Mouse (Mus musculus) kidney, adult 18-20 months (tissue): ENCODE data around the gene Rbm25.

Experiments
- DNase-seq: peaks from one replicate; pipeline ENCODE4 v3.0.0; 2021

Rbm25 gene

DNA sequence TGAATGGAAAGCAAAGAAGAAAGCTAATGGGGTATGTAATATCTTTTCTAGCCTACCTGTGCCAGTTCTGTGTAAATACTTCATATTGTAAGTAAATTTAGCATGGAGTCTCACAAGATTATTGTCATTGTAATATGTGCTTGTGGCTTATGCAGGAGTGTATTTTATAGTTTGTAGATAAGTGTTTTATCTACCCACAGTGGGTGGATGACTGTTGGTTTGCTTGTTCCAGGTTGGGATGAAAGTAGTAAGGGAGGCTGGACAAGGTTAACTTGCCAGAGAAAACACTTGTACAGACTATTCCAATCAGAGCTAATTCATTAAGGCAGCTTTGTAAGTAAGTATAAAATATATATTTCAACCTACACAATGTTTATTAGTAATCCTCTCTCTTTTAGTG is 20.4 kb downstream of the Rbm25 start:
- DNase-seq: no peak

DNA sequence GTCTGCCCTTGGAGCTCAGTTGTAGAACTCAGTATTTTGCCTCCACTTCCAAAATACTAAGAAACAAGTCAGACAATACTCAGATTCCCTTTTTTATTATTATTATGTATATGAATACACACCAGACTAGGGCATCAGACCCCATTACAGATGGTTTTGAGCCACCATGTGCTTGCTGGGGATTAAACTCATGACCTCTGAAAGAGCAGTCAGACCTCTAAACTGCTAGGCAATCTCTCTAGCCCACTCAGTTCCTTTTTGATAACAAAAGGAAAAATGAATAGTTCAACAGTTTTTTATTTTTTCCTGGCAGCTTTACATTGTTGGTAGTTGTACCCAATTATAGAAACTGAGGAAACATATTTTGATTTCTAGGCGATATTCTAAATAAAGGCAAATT is 54.4 kb downstream of the Rbm25 start:
- no peak for DNase-seq

GRCm38 (mm10) chr12:83686575-83687350 is 55.7 kb downstream of the Rbm25 start:
- no peak for DNase-seq

DNA sequence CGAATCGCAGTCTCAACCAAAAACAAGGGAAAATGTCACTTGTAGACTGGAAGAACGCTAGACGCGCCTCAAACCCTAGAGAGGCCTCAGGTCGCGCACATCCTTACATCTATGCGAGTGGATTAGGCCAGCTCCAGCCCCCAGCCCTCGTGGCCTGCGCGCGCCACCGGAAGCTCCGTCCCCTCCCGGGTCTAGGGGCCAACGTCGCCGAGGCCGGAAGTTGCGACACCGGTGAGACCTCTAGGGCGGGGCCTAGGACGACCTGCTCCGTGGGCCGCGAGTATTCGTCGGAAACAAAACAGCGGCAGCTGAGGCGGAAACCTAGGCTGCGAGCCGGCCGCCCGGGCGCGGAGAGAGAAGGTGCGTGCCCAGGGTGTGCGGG is 56.9 kb downstream of the Rbm25 start, which contains the start of gene Psen1:
Gene Psen1, plus strand, starts transcription at position 219 of the 382 bp plus-strand sequence.
- peak; percentile 93 for DNase-seq

GRCm38 (mm10) chr12:83688316-83689086 is 57.5 kb downstream of the Rbm25 start:
- no peak for DNase-seq

DNA sequence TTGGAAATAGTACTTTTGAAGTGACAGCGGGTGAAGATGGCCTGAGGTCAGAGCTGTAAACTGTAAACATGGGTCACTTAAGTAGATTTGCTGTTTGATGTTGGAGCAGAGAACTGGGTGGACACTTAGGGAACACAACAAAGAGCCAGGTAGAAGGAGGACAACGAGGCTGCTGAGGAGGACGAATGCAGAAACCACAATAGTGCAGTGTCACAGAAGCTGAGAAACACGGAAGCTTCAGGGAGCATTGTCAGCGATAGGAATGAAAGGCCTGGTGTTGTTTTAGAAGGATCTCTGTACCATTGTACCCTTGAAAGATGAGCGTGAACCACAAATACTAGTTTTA is 58.0 kb downstream of the Rbm25 start:
- DNase-seq: no peak

DNA sequence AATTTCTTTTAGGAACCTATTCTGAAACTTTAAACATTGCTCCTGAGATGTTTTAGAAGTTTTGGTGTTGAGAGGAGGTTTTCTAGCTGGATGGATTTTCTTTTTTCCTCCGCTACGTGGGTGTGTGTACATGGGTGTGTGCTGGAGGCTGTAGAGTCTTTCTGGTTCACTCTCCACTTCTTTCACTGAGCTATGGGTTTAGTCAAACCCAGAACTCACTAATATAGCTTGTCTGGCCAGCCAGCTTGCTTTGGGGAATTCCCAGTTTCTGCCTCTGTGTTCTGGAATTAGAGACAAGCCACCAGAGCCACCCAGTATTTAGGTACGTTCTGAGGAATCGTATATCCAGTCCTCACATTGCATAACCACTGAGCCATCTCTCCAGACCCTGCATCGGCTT is 63.0 kb downstream of the Rbm25 start:
- no peak for DNase-seq

DNA sequence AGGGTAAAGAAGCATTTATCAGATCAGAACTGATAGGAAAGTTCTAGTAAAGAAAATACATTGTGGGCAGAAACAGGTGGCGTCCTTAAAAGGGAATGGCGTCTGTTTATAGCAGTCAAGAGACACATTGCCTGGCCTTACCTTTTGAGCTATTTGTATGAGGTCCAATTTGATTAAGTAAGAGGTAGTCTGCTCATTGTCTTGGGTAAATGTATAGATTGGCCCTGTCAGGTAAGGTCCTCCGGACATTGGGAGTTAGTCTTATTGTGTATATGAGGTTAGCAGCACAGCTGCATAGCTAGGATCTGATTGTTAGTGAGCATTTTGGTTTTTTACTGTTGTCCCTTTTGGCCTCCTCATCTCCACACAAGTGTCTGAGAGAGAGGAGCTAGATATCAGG is 63.6 kb downstream of the Rbm25 start:
- no peak for DNase-seq

- DNase-seq: no peak
These were observed 67.6 kb downstream of the Rbm25 start for GRCm38 (mm10) chr12:83698637-83699036.

GRCm38 (mm10) chr12:83701608-83702007 is 70.6 kb downstream of the Rbm25 start:
- no peak for DNase-seq

DNA sequence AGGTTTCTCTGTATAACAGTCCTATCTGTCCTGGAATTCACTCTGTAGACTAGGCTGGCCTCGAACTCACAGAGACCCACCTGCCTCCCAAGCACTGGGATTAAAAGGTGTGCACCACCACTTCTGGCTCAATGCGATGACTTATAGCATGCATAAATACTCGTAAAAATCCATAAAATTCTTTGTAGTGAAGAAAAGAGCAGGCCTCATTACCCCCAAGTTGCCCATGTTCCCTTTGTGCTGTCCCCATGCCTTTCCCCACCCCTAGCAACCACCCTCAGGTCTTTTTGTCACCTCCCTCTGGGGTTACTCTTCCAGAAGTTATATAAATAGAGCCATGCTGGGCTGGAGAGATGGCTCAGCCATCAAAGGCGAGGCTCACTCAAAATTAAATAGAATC is 71.8 kb downstream of the Rbm25 start:
- DNase-seq: no peak

GRCm38 (mm10) chr12:83706951-83707350 is 75.9 kb downstream of the Rbm25 start:
- DNase-seq: no peak

DNA sequence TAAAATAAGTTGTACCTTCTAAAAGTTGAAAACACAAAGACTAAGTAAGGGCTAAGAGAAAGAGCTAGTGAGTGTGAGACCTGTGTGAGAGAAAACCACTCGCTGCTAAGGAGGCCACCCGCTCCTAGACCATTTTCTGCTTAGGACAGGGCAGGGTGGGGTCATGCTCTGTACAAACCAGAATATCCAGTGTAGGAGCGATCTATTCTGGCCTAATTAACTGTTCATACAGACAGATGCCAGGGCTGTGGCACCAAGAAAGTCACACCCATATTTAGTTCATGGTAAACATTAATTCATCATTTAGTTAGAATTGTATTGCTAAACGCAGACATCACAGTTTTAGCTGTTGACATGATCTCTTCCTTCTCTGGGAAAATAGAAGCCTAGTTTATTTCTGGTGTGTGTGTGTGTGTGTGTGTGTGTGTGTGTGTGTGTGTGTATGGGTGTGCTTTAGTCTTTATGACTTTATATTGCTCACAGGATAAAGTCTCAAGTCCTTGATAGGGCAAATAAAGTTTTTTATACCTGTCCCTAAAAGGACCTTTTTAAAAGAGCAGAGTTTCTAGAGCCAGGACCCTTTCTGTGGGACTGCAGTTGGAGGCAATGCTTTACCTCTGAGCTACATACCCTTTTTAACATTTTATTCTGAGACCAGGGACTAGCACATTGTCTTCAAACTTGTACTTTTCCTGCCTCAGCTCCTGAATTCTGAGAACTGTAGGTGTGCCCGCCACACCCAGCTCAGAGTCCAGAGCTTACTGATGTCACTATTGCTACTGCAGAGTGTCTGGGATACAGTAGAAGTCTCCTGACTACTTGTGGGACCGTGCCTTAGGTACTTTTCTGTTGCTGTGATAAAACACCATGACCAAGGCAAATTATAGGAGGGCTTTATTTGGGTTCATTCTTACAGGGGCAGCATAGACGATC is 77.4 kb downstream of the Rbm25 start:
- no peak for DNase-seq

- DNase-seq: no peak
These were observed 78.9 kb downstream of the Rbm25 start for GRCm38 (mm10) chr12:83709934-83710333.

DNA sequence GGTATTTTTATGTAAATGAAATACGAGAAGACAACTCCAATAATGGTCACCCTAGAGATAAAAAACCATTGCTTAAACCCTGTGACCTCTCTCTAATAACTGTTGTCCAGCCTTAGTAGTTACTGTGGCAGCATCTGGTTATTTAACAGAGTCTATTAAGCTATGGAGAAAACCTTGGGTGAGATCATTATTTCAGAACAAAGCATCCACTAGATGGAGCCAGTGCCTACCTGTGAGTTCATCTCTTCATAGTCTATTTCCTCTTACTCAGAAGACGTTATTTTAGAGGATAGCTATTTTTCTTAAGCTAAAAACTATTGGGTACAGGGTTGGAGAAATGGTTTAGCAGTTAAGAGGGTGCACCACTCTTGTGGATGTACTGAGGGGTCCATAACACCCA is 82.7 kb downstream of the Rbm25 start:
- no peak for DNase-seq

GRCm38 (mm10) chr12:83716416-83717184 is 85.6 kb downstream of the Rbm25 start:
- no peak for DNase-seq

GRCm38 (mm10) chr12:83719431-83719830 is 88.4 kb downstream of the Rbm25 start:
- no peak for DNase-seq

DNA sequence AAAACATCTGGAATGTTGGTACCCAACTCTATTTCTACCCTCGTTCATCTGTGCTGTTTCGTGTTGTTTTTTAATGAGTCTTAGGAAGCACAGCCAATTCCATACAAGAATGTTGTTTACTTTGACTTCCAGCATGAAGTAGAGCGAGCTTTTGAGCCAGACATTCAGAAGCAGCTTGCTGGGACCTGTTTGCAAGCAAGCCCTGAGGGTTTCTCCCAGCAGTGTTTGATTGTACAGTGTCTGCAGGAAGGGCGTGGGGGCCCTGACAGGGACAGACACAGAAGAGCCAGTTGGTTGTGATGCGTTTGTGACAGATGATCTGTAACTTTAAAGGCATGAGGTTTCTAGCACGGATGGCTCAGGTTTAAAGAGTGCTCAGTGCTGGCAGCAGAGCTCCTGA is 90.2 kb downstream of the Rbm25 start:
- DNase-seq: peak; percentile 33

DNA sequence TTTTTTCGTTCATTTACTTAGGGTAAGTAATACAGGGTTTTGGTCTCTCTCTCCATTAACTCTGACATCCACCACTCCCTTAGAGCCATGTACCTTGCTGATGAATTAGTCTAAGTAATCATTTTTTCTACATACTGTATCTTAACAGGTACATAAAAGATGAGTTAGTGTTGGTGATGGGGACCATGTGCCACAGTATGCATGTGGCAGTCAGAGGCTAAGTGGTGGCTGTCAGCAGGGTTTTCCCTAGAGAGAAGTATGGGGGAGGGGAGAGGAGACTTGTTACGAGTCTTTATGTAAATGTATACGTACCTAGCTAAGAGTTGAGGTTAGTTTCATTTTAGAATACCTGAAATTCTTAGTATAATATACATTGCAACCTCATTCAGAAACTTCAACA is 92.0 kb downstream of the Rbm25 start:
- no peak for DNase-seq

- DNase-seq: peak; percentile 18
These were observed 95.7 kb downstream of the Rbm25 start for GRCm38 (mm10) chr12:83726510-83727308.

GRCm38 (mm10) chr12:83732225-83732624 is 101.2 kb downstream of the Rbm25 start:
- DNase-seq: no peak
